Mouse (Mus musculus) olfactory bulb, adult 2 months (tissue): ENCODE data around the gene Pias4. TPM values are rescaled to one million over a fixed set of nuclear protein-coding genes. Genes with fewer than 3 reads are reported as not detected.
A peak's percentile ranks its signal among the peaks of the same experiment; 100 is the strongest.

ENCODE experiments used
- H3K27ac ChIP-seq: fragments of 200-500 bp; 2 replicates; pipeline ENCODE4 v1.5.1; 2012; ENCODE audit warnings: low read depth, low read length; ENCODE audit not compliant: insufficient read depth
- H3K4me1 ChIP-seq: fragments of 200-500 bp; 2 replicates; pipeline ENCODE4 v1.6.1; 2012; ENCODE audit warnings: low read length; ENCODE audit not compliant: control insufficient read depth, insufficient read depth
- H3K4me3 ChIP-seq: fragments of 200-500 bp; 2 replicates; pipeline ENCODE4 v1.5.1; 2012; ENCODE audit warnings: mild to moderate bottlenecking, low read depth, low read length, moderate library complexity; ENCODE audit not compliant: insufficient read depth
- CTCF ChIP-seq: fragments of 200-500 bp; IDR thresholded peaks from 2 replicates; pipeline ENCODE4 v1.5.1; 2012; ENCODE audit warnings: low read depth, mild to moderate bottlenecking, low read length, moderate library complexity; ENCODE audit not compliant: insufficient read depth
- POLR2A ChIP-seq: fragments of 200-500 bp; IDR thresholded peaks from 2 replicates; pipeline ENCODE4 v1.6.1; 2012; ENCODE audit warnings: mild to moderate bottlenecking, low read depth, low read length, moderate library complexity; ENCODE audit not compliant: insufficient read depth
- WGBS: fragments of 180-500 bp; shearing (Covaris S2); methylation state at CpG from one replicate; pipeline ENCODE4 v1.1.7; 2018; 5-methylcytosine and 5-hydroxymethylcytosine counted together
- polyA plus RNA-seq: library from polyadenylated mRNA; stranded (reverse); fragments of >200 nt; gene quantifications from 2 replicates; pipeline ENCODE4 v1.2.4, GENCODE M21; 2012; ENCODE audit warnings: low replicate concordance; ENCODE audit not compliant: missing spikeins, insufficient read depth, insufficient read length

Gene Pias4
- polyA plus RNA-seq, 1 experiment: not detected

DNA sequence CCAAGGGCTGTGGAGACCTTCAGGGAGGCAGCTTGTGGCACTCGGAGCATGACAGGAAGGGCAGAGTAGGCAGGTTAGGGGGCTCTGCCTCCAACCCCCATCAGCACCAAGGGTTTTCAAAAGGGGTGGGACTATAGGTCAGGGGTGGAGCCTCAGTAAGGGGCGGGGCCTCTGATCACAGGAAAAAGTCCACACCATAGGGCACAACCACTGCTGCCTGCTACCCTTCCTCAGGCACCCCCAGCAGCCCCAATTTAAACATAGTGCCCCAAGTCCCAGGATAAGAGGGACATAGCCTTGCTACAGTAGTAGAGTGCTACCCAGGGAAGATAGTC, 5.4 kb downstream of the Pias4 start:
- H3K4me3 ChIP-seq: no peak overlapping the region
- H3K27ac ChIP-seq: no peak overlapping the region
- WGBS: 80% methylated on average over 2 of the region's 2 CpGs
- no peak for TF ChIP-seq CTCF
- no peak for TF ChIP-seq POLR2A
- peaks cover 32% of the 10 kb centered on the region; the same call in 1 of the 2 replicates for H3K4me1 ChIP-seq

GRCm38 (mm10) chr10:81161602-81162317, 6.0 kb downstream of the Pias4 start:
- Histone ChIP-seq H3K4me1 (peaks cover 29% of the 10 kb centered on the region; the same call in 1 of the 2 replicates), H3K27ac (no peak overlapping the region), H3K4me3 (no peak overlapping the region)
- WGBS: 88% methylated on average over 8 of the region's 8 CpGs
- no peak for TF ChIP-seq CTCF
- TF ChIP-seq POLR2A: no peak

- no peak overlapping the region for H3K4me3 ChIP-seq
- H3K4me1 ChIP-seq: peaks cover 4% of the 10 kb centered on the region; the same call in 1 of the 2 replicates
- no peak for TF ChIP-seq POLR2A
- TF ChIP-seq CTCF: no peak
- 66% methylated on average over 6 of the region's 6 CpGs for WGBS
- peak overlapping the region; percentile 8; the same call in 1 of the 2 replicates for H3K27ac ChIP-seq
Measured at GRCm38 (mm10) chr10:81154736-81155135, 13.0 kb downstream of the Pias4 start.

- Histone ChIP-seq H3K4me1 (peaks cover 4% of the 10 kb centered on the region; the same call in 1 of the 2 replicates), H3K27ac (0 out of 2 replicates have a peak overlapping the region, but pooled peaks have one; percentile 8), H3K4me3 (no peak overlapping the region)
- WGBS: 87% methylated on average over 12 of the region's 12 CpGs
- TF ChIP-seq CTCF (no peak), POLR2A (no peak)
Measured at GRCm38 (mm10) chr10:81154313-81154712, 13.4 kb downstream of the Pias4 start.

DNA sequence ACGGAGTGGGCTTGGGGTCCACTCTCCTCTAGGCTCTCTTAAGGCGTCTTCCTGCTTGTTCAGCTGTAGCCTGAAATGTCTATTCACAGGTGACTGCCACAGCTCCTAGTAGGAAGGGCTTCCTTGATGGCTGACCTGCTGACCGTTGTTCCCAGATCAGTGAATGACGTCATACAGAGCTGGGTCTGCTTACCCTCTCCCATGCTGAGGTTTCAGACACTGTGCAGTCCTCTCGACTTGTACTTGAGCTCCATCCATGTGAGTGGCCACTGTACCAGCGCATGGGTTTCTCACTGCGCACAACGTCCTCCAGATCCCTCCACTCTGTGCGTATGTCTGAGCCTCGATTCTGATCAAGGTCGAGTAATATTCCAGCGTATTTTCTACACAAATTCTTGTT, 15.1 kb downstream of the Pias4 start:
- H3K4me3 ChIP-seq: no peak overlapping the region
- no peak overlapping the region for H3K27ac ChIP-seq
- TF ChIP-seq POLR2A: no peak
- H3K4me1 ChIP-seq: peaks cover 4% of the 10 kb centered on the region; the same call in 1 of the 2 replicates
- 72% methylated on average over 12 of the region's 12 CpGs for WGBS

- H3K27ac ChIP-seq: no peak overlapping the region
- 50% methylated on average over 6 of the region's 6 CpGs for WGBS
- TF ChIP-seq CTCF (no peak), POLR2A (no peak)
Measured at GRCm38 (mm10) chr10:81151261-81151660, 16.5 kb downstream of the Pias4 start.

GRCm38 (mm10) chr10:81146296-81146695, 21.4 kb downstream of the Pias4 start:
- peak overlapping the region; percentile 79 for H3K27ac ChIP-seq
- 31% methylated on average over 4 of the region's 4 CpGs for WGBS
- peaks cover 58% of the 10 kb centered on the region for H3K4me1 ChIP-seq
- TF ChIP-seq CTCF (no peak), POLR2A (no peak)
- H3K4me3 ChIP-seq: peak overlapping the region; percentile 17; the same call in 1 of the 2 replicates

More at GRCm38 (mm10) chr10:81151261-81151660, 16.5 kb downstream of the Pias4 start:
- Histone ChIP-seq H3K4me3 (no peak overlapping the region), H3K4me1 (peaks cover 15% of the 10 kb centered on the region)

- Histone ChIP-seq H3K4me1 (peaks cover 62% of the 10 kb centered on the region), H3K4me3 (no peak overlapping the region; the same call in 1 of the 2 replicates), H3K27ac (peak overlapping the region; percentile 65)
- 55% methylated on average over 7 of the region's 7 CpGs for WGBS
- TF ChIP-seq CTCF: no peak
- TF ChIP-seq POLR2A: no peak
Measured at GRCm38 (mm10) chr10:81145778-81146177, 21.9 kb downstream of the Pias4 start.

GRCm38 (mm10) chr10:81145307-81145706, 22.4 kb downstream of the Pias4 start:
- Histone ChIP-seq H3K4me1 (peaks cover 66% of the 10 kb centered on the region), H3K4me3 (no peak overlapping the region), H3K27ac (0 out of 2 replicates have a peak overlapping the region, but pooled peaks have one; percentile 7)
- TF ChIP-seq CTCF: no peak
- TF ChIP-seq POLR2A: no peak
- WGBS: 79% methylated on average over 6 of the region's 6 CpGs
